Mouse (Mus musculus) c-Kit-positive CD71-negative TER-119-negative erythroid progenitor cells, embryonic 14.5 days (primary cell): ENCODE data around the gene Asb15.

Source experiments
- DNase-seq: peaks from one replicate; pipeline ENCODE4 v3.0.0-alpha.2; 2013; ENCODE audit warnings: low read depth

Gene Asb15

DNA sequence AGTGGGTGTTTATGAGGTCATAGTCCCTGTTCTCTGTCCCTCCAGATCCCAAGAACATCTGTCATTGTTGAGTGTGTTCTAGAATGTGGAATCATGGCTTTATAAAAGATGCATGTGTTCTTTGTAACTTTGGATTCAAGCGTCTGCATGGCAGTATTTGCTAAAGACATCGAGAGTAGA, at the start of gene Asb15:
Asb15 (plus strand) TSS at position 81 of the 180 bp plus-strand sequence.
- no peak for DNase-seq

DNA sequence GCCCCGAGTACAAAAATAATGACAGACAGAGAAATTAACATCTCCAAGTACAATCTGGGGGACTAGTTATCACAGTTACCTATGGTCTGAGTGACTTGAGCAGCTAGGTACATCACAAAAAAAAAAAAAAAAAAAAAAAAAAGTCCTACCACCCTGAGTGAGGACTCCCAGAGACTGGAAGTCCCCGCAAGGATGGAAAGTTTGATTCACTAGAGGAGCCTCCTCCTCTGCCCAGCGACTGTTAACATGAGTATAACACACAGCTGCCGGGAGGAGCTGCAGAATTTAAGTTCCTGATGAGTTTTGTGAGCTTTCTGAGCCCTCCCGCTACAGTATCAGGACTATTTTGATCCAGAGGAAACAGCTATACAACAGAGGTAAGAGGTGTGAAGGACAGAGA, 41.4 kb upstream of the Asb15 start:
- DNase-seq: no peak

DNA sequence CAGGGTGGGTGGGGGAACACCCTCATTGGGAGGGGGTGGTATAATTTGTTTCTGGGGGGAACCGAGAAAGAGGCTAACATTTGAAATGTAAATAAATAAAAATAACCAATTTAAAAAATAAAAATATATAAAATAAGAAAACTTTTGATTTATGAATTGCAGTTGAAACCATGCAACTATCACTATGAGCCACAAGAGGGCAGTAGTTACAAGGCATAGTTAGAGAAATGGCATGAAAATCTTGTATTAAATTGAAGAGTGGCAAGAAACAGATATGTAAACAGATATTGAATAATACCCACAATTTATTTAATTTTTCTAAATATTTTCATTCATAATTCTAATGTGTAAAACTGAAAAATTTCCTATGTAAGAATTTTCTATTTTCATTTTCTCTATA, 37.6 kb upstream of the Asb15 start:
- DNase-seq: peak; percentile 4

DNA sequence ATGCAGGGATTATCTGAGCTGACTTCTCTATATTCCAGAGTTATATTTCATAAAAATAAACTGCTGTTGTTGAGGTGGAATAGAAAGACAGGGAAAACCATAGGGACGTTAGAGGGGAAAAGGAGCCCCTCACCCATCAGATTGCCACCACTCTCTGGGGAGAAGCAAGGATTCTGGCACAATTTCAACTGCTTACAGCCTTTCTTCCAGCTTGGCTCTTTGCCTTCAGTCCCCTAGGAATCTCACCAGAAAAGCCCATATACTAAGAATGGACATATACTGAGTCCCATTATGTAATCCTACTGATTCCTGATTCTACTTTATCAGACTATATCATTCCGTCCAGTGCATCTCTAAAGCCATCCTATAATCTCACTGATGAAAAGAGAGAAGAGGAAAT, 23.8 kb upstream of the Asb15 start:
- no peak for DNase-seq

DNA sequence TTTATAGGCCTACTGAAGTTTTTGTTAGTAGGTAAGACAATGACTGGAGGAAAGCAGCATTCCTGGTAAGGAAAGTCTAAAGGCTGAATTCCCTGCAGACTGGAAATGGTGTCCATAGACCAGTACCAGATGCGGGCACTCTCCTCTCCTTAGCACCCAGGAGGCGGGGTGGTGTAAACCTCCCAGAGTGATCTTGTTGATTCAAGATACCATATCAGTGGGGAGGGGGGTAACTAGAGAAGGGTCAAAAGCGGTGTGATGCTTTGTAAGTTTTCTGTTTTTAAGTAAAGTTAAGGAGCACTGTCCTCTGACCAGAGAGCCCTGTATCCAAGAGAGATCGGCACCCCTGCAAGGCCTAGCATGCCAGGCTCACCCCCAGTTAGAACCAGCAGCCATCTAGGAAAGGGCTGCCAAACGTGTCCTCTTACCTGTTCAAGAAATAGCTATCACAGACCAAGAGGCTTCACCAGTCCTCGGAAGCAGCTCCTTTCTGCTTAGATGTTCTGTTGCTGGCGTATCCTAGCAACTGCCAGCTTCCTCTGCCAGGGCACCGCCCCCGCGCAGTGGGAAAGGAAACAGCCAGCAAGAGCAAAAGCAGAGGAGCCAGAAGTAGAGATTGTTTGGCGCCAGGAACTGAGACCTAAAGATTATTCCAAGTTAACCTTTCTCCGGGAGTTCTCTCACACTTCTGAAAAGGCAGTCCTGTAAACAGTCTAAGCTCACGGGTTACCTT, 13.2 kb upstream of the Asb15 start, which contains the start of gene Iqub:
Iqub (minus strand) TSS at position 516 of the 733 bp plus-strand sequence.
- DNase-seq: no peak

DNA sequence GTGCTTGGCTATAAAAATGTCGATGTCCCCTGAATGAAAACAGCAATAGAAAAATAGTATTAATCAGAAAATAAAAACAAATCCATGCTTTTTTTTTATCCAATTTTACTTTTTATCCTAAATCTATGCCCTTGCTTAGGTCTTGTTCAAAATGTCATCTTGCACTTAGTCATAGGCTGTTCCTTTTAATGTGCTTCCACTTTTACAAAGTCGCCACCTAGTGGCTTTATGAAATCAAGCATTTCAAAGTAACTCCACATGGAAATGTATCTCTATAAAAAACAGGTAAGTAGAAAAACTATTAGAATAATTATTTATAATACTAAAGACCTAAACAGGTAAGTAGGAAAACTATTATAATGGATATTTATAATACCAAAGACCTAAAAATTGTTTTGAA, 11.7 kb upstream of the Asb15 start:
- DNase-seq: no peak

DNA sequence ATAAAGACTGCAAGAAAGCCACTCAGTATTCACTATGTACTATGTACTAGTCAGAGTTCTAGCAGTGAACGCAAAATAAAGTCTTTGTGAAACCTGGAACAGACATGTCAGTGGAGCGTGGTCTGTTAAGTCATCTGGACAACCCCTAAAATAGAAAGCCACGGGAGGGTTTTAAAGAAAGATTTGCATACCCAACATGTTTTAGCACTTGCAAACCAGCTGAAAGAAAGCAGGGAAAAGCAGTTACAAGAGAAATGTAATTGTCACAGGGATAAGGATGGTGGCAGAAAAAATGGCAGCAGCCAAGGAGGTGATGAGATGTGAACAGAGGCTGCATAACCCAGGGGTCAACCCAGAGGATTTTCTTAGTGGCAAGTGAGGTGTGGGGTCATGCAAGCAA, 2.2 kb upstream of the Asb15 start:
- no peak for DNase-seq

DNA sequence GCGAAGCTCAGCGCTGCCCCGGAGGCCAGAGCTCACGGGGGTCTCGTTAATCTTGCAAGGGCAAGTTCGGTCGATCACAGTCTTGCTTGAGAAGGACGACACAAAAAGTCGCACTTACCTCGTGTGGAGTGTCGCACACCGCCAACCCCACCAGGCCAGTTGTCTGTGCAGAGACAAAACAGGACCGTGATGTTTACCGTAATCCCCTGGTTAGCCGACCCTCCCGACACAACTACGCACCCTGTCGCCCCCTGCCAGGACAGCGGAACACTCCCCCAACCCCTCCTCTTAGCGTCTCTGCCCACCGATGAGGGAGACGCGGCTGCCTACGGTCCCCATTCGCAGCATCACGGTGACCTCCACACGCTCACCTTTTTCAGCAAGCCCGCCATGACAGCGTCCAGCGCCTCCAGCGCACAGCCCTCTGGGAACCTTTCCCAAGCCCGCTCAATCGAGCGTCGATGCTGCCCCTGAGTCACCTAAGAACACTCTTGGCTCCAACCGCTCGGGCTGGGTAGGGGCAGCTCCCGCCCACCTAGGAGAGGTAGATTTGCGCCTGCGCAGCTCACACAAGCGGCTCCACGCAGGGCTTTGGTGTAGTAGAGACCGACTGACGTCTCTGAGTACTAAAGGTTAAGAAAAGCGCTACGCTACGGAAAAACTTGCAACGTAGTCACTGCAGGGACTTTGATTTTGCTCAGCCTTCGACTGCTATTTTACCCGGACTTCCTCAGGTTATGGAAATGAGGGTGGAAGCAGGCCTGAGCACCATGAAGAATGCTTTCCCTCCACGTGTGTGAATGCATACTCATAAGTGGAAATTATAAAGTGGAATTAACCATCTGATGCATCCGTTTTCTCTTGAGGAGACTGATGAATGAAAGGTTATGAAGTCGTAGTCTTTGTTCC, 535 bp upstream of the Asb15 start, which contains the start of gene Ndufa5:
Ndufa5 (minus strand) TSS at position 859 of the 909 bp plus-strand sequence.
- DNase-seq: peak; percentile 96

DNA sequence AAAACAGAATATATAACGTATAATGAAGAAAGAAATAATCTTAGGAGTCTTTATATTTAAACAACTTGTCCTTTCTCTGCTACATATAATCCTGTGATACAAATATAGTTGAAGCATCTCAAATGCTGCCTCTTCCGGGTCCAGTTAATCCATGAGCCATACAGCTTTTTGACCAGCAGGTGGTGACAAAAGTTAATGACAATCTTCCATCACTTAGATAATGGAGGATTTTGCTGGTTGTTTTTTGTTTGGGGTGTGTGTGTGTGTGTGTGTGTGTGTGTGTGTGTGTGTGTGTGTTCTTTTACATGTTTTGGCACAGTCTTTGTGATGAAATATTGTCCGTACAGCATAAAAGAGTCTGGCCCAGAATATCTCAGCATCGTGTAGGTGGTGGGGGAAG, 2.2 kb downstream of the Asb15 start:
- DNase-seq: peak; percentile 52

DNA sequence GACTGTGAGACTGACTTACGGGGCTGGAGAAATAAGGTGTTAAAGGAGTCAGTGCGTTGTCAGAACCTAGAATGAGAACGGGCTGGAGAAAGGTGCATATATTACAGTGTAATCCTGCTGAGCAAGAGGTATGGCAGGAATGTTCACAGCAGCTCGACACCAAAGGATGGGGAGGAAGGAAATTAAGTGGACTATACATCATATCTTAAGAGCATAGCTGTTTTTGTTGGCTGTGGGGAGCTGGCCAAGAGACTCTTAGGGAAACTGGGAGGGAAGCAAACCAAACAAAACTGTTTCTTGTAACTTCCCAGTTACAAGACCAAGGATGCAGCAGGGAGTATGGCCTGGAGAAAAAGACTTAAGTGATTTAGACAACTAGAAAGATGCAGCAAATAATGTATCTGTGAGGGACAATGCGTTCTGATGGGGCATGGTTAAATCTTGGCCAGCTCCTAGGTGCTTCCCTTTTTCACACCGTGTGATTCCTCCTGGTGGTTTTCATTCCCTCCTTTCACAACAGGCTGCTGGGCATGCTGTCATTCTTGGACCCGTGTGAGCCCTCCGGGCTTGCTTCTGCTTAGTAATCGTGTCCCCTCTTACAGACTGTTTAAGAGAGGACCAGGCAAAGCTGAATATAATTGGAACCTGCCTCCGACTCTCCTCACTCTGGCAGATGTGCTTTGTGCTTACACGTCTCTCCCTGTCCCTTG, 2.9 kb downstream of the Asb15 start:
- DNase-seq: no peak

DNA sequence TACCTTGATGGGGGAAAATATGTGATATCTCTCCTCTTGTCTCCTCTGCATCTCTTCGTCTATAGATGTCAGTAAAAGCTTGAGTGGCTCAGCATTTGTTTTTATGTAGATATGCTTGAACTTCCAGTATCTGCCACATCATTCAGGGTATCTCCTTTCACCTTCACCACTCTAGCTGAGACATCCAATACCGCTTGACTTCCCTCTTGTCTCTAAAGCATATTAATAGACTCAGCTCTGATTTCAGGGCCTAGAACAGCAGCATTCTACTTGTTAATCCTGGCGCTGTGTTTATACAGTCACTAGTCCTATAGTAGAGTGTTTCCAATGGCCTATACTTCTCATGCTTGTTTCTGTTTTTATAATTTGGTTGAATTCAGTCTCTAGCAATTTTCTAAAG, 4.9 kb downstream of the Asb15 start:
- DNase-seq: no peak

DNA sequence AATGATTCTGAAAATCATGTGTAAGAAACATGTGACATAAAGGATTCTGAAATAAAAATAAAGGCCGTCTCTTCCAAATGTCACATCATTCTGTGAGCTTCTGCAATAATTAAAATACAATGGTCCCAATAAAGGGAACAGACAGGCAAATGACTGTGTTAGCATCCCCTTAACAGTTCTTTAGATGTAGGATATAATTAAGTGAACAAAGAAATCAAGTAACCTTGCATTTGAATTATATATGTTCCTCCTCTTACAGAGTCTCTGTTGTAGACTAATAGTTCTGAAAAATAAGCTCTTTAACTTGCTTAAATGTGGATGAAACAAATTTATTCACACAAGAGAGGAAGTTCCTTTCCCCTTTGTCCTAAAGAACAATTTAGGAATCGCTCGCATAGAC, 10.5 kb downstream of the Asb15 start:
- DNase-seq: no peak

DNA sequence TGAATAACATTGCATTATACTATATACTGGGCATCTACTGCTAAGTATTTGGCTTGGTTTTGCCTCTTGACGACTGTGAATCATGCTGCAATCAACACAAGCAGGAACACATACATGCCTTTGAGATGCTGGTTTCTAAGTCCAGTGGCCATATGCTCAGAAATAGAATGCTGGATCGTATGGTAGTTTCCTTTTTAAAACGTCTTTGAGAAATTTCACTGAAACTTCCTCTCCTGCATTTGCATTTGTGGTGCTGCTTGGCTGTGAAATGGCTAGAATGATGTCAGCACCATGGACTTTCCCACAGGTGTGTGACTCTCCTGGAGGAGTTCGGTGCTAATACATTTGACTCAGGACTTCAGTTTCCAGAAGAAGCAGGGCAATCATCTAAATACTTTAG, 12.2 kb downstream of the Asb15 start:
- DNase-seq: no peak

DNA sequence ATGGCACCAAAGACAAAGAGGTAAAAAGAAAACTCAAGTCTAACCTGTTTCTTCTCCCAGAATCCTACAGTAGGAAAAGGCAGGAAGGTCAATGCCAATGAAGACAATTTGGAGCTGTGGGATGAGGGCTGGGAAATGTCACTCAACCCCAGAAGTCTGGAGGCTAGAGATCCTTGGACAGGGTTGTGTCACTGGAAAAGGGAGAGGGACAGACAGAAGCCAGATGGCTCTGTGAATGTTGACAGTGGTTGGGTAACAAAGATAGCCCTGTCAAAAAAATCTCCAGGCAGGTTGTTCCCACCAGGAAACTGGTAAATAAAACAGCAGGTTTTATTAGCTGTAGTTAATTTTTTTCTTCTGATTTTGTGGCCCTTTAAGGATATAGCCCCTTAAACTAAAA, 14.4 kb downstream of the Asb15 start:
- DNase-seq: no peak

DNA sequence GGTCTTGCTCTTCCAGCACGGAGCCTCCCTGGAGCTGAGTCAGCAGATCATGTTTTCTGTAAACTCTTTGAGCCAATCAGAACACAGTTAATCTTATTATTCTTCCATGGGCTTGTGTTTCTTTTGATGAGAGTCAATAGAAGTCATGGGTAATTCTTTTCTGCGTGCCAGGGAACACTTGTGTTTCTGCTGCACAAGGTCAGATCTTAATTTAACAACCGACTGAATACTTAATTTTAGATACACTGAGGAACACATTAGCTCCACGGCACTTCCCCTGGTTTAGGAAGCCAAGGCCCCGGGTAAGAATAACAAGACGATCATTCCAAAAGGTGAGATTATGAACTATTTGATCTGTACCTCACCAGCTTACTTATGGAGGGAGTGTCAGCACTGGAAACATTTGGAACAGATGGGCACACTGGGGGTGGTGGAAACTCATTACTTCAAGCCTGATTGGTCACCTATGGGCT, 15.2 kb downstream of the Asb15 start:
- DNase-seq: no peak

DNA sequence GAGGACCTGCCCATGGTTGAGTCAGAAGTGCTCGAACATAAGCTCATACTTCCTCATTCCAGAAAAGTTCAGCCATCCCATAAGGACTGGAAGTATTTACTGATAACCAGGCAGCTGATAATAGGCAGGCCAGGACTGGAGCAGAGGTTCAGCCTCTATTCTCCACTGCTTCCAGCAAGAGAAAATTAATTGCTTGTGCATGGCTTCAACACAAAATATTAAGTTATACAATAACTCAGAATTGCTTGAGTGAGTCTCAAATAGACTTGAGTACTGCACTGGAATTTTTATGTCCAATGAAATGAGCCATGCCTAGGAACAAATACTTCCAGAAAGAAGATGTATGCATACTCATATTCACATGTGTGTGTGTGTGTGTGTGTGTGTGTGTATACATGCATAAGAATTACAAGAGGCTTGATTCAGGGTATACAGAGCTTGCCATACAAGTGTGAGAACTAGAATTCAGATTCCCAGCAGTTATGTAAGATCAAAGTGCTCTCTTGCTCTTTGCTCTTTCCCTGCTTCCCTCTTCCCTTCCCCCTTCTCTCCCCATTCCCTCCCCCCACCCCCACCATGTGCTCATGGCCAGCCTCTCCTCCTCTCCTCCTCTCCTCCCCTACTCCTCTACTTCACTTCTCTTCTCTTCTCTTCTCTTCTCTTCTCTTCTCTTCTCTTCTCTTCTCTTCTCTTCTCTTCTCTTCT, 18.9 kb downstream of the Asb15 start:
- DNase-seq: no peak

DNA sequence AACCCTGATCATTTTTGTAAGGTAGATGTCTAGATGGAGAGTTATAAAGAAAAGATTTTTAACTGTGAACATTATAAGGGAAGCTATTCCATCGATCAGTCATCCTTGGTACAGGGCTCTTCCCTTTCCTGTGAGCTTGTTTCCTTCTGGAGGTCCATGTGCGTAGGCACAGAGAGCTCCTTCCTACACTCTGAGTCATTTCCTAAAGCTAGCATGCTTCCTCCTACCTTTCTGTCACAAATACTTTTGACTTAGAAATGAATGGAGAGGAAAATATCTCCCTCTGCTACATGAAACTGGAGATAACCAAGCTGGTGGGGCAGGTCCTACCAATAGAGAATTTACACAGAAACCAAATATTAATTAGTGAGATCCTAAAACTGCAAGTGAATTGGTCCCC, 21.9 kb downstream of the Asb15 start:
- no peak for DNase-seq

DNA sequence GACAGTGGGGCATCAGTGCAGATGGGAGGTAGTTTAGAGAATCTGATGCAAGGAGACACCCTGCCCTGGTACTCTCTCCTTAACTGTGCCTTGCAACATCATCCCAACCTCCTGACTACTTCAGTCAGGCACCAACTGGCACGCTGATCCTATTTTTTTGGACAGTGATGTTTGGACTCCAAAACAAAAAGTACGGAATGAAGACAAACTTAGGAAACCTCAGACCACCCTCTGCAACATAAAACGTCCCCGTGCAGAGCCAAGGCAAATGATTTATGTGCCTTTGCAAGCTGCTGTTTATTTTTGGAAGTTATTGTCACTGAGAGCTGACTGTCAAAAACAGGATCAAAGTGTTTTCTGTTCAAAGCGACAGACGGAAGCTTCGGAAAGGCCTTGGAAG, 24.1 kb downstream of the Asb15 start:
- DNase-seq: no peak

DNA sequence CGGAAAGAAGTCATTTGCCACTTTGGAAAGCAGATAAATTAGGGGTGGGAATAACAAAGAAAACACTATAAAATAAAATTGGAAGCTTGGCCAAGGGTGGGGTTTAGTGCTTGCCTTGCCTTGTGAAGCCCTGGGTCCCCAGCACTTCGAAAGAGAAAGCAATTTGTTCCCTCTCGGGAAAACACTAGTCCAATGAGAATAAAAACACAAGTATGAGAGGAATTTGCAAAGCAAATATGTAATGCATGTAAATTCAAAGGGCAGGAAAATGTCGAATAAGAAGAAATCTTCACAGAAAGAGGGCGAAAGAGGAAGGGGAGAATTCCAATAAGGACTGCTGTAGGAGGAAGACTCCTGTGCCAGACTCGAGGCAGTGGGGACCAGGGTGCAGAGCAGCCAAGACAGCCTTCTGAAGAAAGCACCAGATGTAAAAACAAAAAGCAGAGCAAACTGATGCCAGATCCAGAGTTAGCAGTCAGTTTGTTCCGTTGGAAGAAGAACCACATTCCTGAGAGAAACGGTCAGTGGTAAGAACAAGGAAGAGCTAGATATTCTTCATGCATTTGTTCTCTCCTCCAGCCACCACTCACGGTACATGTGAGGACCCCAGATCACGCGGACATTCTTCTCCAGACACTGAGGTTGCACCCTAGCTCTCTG, 26.6 kb downstream of the Asb15 start:
- no peak for DNase-seq

DNA sequence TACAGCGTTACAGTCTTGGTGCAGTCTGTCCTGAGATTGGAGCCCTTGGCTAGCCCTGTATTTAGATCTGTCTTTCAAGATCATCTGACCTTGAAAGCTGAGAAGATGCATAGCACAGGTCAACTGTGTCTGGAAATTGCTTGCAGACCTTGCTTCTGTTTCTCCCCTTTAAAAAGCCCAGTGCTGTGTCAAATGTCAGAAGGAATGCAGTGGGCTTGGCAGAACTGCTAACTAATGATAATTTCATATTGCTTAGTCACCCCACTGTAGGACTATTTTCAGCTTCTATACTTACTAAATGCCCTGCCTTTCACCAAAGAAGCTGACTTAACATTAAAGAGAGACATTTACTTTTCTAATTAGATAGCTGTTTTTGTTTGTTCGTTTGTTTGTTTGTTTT, 27.5 kb downstream of the Asb15 start:
- no peak for DNase-seq

DNA sequence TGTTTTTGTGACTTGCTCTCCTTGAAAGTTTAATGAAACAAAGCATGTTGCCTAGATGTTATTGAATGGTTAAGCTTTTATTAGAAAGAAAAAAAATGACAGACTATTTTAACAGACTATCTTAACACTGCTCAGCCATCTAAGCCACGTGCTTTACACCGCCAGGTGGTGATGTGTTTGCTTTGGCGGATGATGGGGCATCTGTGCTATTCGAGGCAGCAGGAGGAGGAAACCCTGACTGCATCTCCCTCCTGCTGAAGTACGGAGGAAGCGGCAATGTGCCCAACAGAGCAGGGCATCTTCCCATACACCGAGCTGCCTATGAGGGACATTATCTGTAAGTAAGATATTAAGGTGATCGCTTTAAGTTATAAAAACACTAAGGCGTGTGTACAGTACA, 36.1 kb downstream of the Asb15 start:
- DNase-seq: no peak

DNA sequence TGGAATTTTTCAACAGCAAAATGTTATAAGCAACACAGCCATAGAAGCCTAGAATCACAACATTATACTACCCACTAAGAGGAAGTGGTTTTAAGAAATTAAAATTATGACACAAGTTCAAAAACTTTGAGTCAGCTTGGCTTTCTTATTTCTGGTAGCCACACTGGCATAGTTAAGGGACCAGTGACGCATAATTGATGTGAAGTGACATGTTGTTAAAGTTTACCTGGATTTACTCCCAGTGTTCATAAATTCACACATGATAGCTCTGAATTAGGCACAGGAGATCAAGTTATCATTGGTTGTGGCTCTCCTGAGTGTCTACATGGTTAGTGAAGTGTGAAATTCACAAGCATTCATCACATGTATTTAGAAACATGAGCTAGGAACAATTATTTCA, 36.9 kb downstream of the Asb15 start:
- no peak for DNase-seq
